20 mouse cellular contexts compared by ENCODE assay signal in genomic region chr5:113436987-113437386, GRCm38 (mm10). TPM values are rescaled to one million over a fixed set of nuclear protein-coding genes. Genes with fewer than 3 reads are reported as not detected.
"Had no signal": no experiment of that assay in that cellular context is flagged by ENCODE, and none has a peak within 500 bp of the region (broad histone marks: within the 10 kb centered on the region; RNA-seq: fewer than 3 reads in every experiment).

No protein-coding gene starts in this region.

- H3K9me3 ChIP-seq: limb, embryonic 12.5 days; limb, embryonic 15.5 days; megakaryocyte, embryonic 14.5 days; midbrain, embryonic 10.5 days; midbrain, embryonic 15.5 days; neural tube, embryonic 12.5 days; neural tube, embryonic 15.5 days; stomach, embryonic 15.5 days had no signal

- H3K9ac ChIP-seq: limb, embryonic 12.5 days; limb, embryonic 15.5 days; liver, embryonic 14.5 days; liver, postnatal 0 days; lung, embryonic 14.5 days; midbrain, embryonic 15.5 days; neural tube, embryonic 12.5 days; neural tube, embryonic 15.5 days; stomach, embryonic 15.5 days had no signal

- H3K4me2 ChIP-seq: limb, embryonic 12.5 days; limb, embryonic 15.5 days; liver, embryonic 11.5 days; lung, embryonic 14.5 days; midbrain, embryonic 15.5 days; neural tube, embryonic 12.5 days; neural tube, embryonic 15.5 days; stomach, embryonic 15.5 days had no signal

- DNase-seq: left cerebral cortex, postnatal 4 days; liver, postnatal 0 days; lung, embryonic 14.5 days; lung, postnatal 36 days; retina, postnatal 1 day; right cerebral cortex, postnatal 25 days; spleen, adult 18-20 months; thymus, postnatal 25 days had no signal

- H3K4me1 ChIP-seq: limb, embryonic 12.5 days; limb, embryonic 15.5 days; megakaryocyte, embryonic 14.5 days; midbrain, embryonic 15.5 days; stomach, embryonic 15.5 days had no signal

- H3K27me3 ChIP-seq: limb, embryonic 15.5 days; midbrain, embryonic 15.5 days; neural tube, embryonic 12.5 days; neural tube, embryonic 15.5 days; stomach, embryonic 15.5 days had no signal

- H3K4me3 ChIP-seq: limb, embryonic 12.5 days; limb, embryonic 15.5 days; megakaryocyte, embryonic 14.5 days; midbrain, embryonic 10.5 days; midbrain, embryonic 15.5 days; neural tube, embryonic 12.5 days; neural tube, embryonic 15.5 days; stomach, embryonic 15.5 days had no signal

- H3K36me3 ChIP-seq: limb, embryonic 12.5 days; limb, embryonic 15.5 days; midbrain, embryonic 10.5 days; midbrain, embryonic 15.5 days; neural tube, embryonic 12.5 days; neural tube, embryonic 15.5 days; stomach, embryonic 15.5 days had no signal

- H3K27ac ChIP-seq: kidney, postnatal 0 days; limb, embryonic 12.5 days; limb, embryonic 15.5 days; liver, embryonic 14.5 days; midbrain, embryonic 10.5 days; midbrain, embryonic 15.5 days; neural tube, embryonic 12.5 days; neural tube, embryonic 15.5 days; stomach, embryonic 15.5 days had no signal

- ATAC-seq: liver, postnatal 0 days; lung, postnatal 0 days; midbrain, embryonic 15.5 days had no signal

RNA-seq across cellular contexts. Expression of gene Wscd2, which starts 53.1 kb away (rescaled TPM):
- polyA plus RNA-seq: liver, postnatal 0 days had no signal
